Mouse (Mus musculus): ENCODE results near the gene Acer2.

DNA sequence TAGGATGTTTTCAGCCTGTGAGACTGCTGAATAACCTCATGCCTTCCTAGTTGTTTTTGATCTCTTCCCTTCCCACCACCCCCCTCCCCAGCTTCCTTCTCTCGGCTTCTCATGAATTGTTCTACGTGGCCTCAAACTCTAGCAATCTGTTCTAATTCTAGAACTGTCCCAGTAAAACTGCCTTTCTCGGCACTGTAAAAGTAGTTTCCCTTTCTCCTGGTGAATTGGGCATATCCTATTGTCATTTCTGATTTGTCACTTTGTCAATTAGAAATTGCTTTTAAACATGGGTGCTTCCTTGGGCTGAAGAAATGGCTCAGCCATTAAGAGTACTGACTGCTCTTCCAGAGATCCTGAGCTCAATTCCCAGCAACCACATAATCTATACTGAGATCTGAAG, 22.2 kb upstream of the Acer2 start:
- no peak for TF ChIP-seq POLR2A (IDR thresholded peaks at IDR 0.05; ENCODE audit: borderline replicate concordance, extremely low read depth, low read depth, low read length)
- TF ChIP-seq CTCF (IDR thresholded peaks at IDR 0.05; ENCODE audit: insufficient read depth, low read length), result no peak

Data from lung, adult 2 months (tissue).